Mouse (Mus musculus) G1E (cell line): ENCODE measurements around the gene Trim26. TPM values are rescaled to one million over a fixed set of nuclear protein-coding genes. Genes with fewer than 3 reads are reported as not detected.
"Not testable (repeated sequence)": the region's sequence is repeated elsewhere in the genome, so short reads cannot be mapped to it uniquely, and the experiment has no call there.

Experiments used
- ATAC-seq: 2 replicates; pipeline ENCODE4 v1.8.0; 2016; ENCODE audit warnings: mild to moderate bottlenecking; ENCODE audit not compliant: insufficient number of reproducible peaks, poor library complexity, low FRiP score, severe bottlenecking; ENCODE audit errors: extremely low read depth
- DNase-seq: peaks from one replicate; pipeline ENCODE4 v3.0.0; 2012; ENCODE audit warnings: low spot score
- H3K27me3 ChIP-seq: 2 replicates; pipeline ENCODE4 v1.6.1; 2012; ENCODE audit warnings: mild to moderate bottlenecking, low read length, inconsistent platforms; ENCODE audit not compliant: insufficient read depth
- H3K36me3 ChIP-seq: replicated peaks from 2 replicates; pipeline ENCODE3; 2012; ENCODE audit warnings: mild to moderate bottlenecking, inconsistent platforms
- H3K4me1 ChIP-seq: 2 replicates; pipeline ENCODE4 v1.6.1; 2012; ENCODE audit warnings: low read depth, low read length, inconsistent platforms, mixed read lengths; ENCODE audit not compliant: insufficient read depth
- H3K4me3 ChIP-seq: 2 replicates; pipeline ENCODE4 v1.5.1; 2012; ENCODE audit warnings: low read depth, mild to moderate bottlenecking, inconsistent platforms, low read length, moderate library complexity, mixed read lengths
- H3K9me3 ChIP-seq: replicated peaks from 2 replicates; pipeline ENCODE4 v1.6.1; 2012; ENCODE audit warnings: inconsistent platforms
- CTCF ChIP-seq: IDR thresholded peaks from 2 replicates; pipeline ENCODE4 v1.5.1; 2012; ENCODE audit warnings: low read depth, low read length, inconsistent platforms, mixed read lengths
- GATA1 ChIP-seq: IDR thresholded peaks from 2 replicates; pipeline ENCODE4 v1.6.1; 2012; ENCODE audit warnings: borderline replicate concordance, low read length, inconsistent platforms, mixed read lengths
- GATA2 ChIP-seq: IDR thresholded peaks from 2 replicates; pipeline ENCODE4 v1.6.1; 2012; ENCODE audit warnings: low read depth, low read length, inconsistent platforms, borderline replicate concordance
- POLR2AphosphoS5 ChIP-seq: IDR thresholded peaks from 2 replicates; pipeline ENCODE4 v1.6.1; 2012; ENCODE audit warnings: low read depth, low read length, inconsistent platforms; ENCODE audit not compliant: insufficient replicate concordance
- TAL1 ChIP-seq: conservative IDR thresholded peaks from 2 replicates; pipeline ENCODE4 v1.6.1; 2012; ENCODE audit warnings: low read depth, low read length, inconsistent platforms, mixed read lengths
- polyA plus RNA-seq: library from polyadenylated mRNA; stranded (reverse); fragments of >175 nt; gene quantifications from 2 replicates; pipeline ENCODE4 v1.2.3, GENCODE M21; 2012
- total RNA-seq, 2 experiments: library from RNA; stranded (forward) in 1 of 2; stranded (reverse) in 1 of 2; fragments of 200-1000 nt in 1 of 2; fragments of >200 nt in 1 of 2; fragmentation: Nextera tagmentation in 1 of 2; gene quantifications; 2 replicates each; pipeline ENCODE4 v1.2.3; 2014 to 2017

Trim26 gene
- total RNA-seq (2014; fragmentation: Nextera tagmentation) = 31.8 and 39.7 TPM in 2 replicates
- 12.5 TPM in 2 replicates for total RNA-seq (2017)
- polyA plus RNA-seq = 11.7 and 13.4 TPM in 2 replicates

- Histone ChIP-seq H3K4me1 (peaks cover 23% of the 10 kb centered on the region), H3K27me3 (peaks cover 21% of the 10 kb centered on the region; the same call in 1 of the 2 replicates)
- TF ChIP-seq GATA1 (no peak), CTCF (no peak), GATA2 (no peak), TAL1 (no peak), POLR2AphosphoS5 (no peak)
Observed at GRCm38 (mm10) chr17:36836874-36837647, at the start of gene Trim26. Gene Trim26, plus strand, starts transcription at chr17:36837134.

GRCm38 (mm10) chr17:36788351-36788750, 48.6 kb upstream of the Trim26 start:
- Histone ChIP-seq H3K4me1 (no peaks in the 10 kb centered on the region), H3K27me3 (no peaks in the 10 kb centered on the region), H3K9me3 (no peaks in the 10 kb centered on the region), H3K4me3 (no peak overlapping the region), H3K36me3 (no peaks in the 10 kb centered on the region)
- no peak for TF ChIP-seq POLR2AphosphoS5
- no peak for TF ChIP-seq GATA2
- TF ChIP-seq TAL1 = no peak
- TF ChIP-seq GATA1 = no peak
- no peak for TF ChIP-seq CTCF
- ATAC-seq (no peak), DNase-seq (no peak)

More at GRCm38 (mm10) chr17:36836874-36837647, at the start of gene Trim26:
- peak; percentile 99 for DNase-seq
- Histone ChIP-seq H3K4me3 (peak within 1 kb of the TSS; percentile 83), H3K9me3 (no peaks in the 10 kb centered on the region), H3K36me3 (peaks cover 16% of the 10 kb centered on the region)
- peak; percentile 96 for ATAC-seq

GRCm38 (mm10) chr17:36788801-36789200, 48.1 kb upstream of the Trim26 start:
- DNase-seq, ATAC-seq: not testable (repeated sequence)

GRCm38 (mm10) chr17:36799493-36799892, 37.4 kb upstream of the Trim26 start:
- ATAC-seq = no peak
- H3K4me1 ChIP-seq = no peaks in the 10 kb centered on the region

More at GRCm38 (mm10) chr17:36788801-36789200, 48.1 kb upstream of the Trim26 start:
- not testable (repeated sequence) for H3K36me3 ChIP-seq, H3K27me3 ChIP-seq, H3K4me3 ChIP-seq, H3K4me1 ChIP-seq, H3K9me3 ChIP-seq
- peak; percentile 42; the same call in 1 of the 2 replicates for TF ChIP-seq CTCF

GRCm38 (mm10) chr17:36799921-36800462, 36.9 kb upstream of the Trim26 start:
- not testable (repeated sequence) for H3K4me1 ChIP-seq, H3K36me3 ChIP-seq, H3K27me3 ChIP-seq, H3K9me3 ChIP-seq, H3K4me3 ChIP-seq, ATAC-seq, DNase-seq

More at GRCm38 (mm10) chr17:36799493-36799892, 37.4 kb upstream of the Trim26 start:
- no peak for TF ChIP-seq GATA1
- Histone ChIP-seq H3K4me3 (no peak overlapping the region), H3K36me3 (no peaks in the 10 kb centered on the region), H3K27me3 (peaks cover 3% of the 10 kb centered on the region; the same call in 1 of the 2 replicates), H3K9me3 (no peaks in the 10 kb centered on the region)
- no peak for DNase-seq

- no peak for TF ChIP-seq TAL1
- no peak for TF ChIP-seq GATA2
- TF ChIP-seq CTCF = no peak
- TF ChIP-seq POLR2AphosphoS5 = no peak
- TF ChIP-seq GATA1 = no peak
- H3K4me3 ChIP-seq = no peak within 1 kb of the TSS
- no peaks in the 10 kb centered on the region for H3K9me3 ChIP-seq
- no peaks in the 10 kb centered on the region for H3K36me3 ChIP-seq
- ATAC-seq = no peak
- DNase-seq = no peak
- H3K27me3 ChIP-seq = no peaks in the 10 kb centered on the region; the same call in 1 of the 2 replicates
- H3K4me1 ChIP-seq = no peaks in the 10 kb centered on the region
Observed at GRCm38 (mm10) chr17:36811871-36812270, 25.1 kb upstream of the Trim26 start, which contains the start of gene H2-M10.6. Gene H2-M10.6, plus strand, starts transcription at chr17:36812171.

- Histone ChIP-seq H3K4me1 (no peaks in the 10 kb centered on the region), H3K9me3 (no peaks in the 10 kb centered on the region), H3K27me3 (peaks cover 13% of the 10 kb centered on the region), H3K4me3 (no peak overlapping the region), H3K36me3 (no peaks in the 10 kb centered on the region)
- no peak for TF ChIP-seq TAL1
- no peak for TF ChIP-seq GATA2
- TF ChIP-seq CTCF = peak; percentile 49; the same call in 1 of the 2 replicates
- no peak for TF ChIP-seq POLR2AphosphoS5
- TF ChIP-seq GATA1 = no peak
- no peak for ATAC-seq
- no peak for DNase-seq
Observed at GRCm38 (mm10) chr17:36824005-36824404, 12.9 kb upstream of the Trim26 start.
